Mouse (Mus musculus) kidney, adult 11 months (tissue): ENCODE results near the gene Rin3.

Experiments
- DNase-seq: peaks from one replicate; pipeline ENCODE4 v3.0.0; 2022

Gene Rin3

GRCm38 (mm10) chr12:102282126-102282525 is 722 bp upstream of the Rin3 start:
- no peak for DNase-seq

GRCm38 (mm10) chr12:102283483-102284266 is 827 bp downstream of the Rin3 start:
- DNase-seq = peak; percentile 70

GRCm38 (mm10) chr12:102284267-102284610 is 1.4 kb downstream of the Rin3 start:
- DNase-seq = no peak

GRCm38 (mm10) chr12:102284618-102285159 is 1.8 kb downstream of the Rin3 start:
- DNase-seq = no peak

GRCm38 (mm10) chr12:102285318-102285717 is 2.5 kb downstream of the Rin3 start:
- no peak for DNase-seq

GRCm38 (mm10) chr12:102285779-102286178 is 2.9 kb downstream of the Rin3 start:
- peak; percentile 26 for DNase-seq

- DNase-seq = peak; percentile 65
These were observed 4.0 kb downstream of the Rin3 start for GRCm38 (mm10) chr12:102286681-102287414.

- DNase-seq = no peak
These were observed 5.2 kb downstream of the Rin3 start for GRCm38 (mm10) chr12:102287904-102288602.

- no peak for DNase-seq
These were observed 6.0 kb downstream of the Rin3 start for GRCm38 (mm10) chr12:102288846-102289245.

GRCm38 (mm10) chr12:102289568-102289967 is 6.7 kb downstream of the Rin3 start:
- no peak for DNase-seq

GRCm38 (mm10) chr12:102290662-102291061 is 7.8 kb downstream of the Rin3 start:
- DNase-seq = no peak

- DNase-seq = no peak
These were observed 8.8 kb downstream of the Rin3 start for GRCm38 (mm10) chr12:102291686-102292085.

- DNase-seq = no peak
These were observed 9.8 kb downstream of the Rin3 start for GRCm38 (mm10) chr12:102292501-102293215.

GRCm38 (mm10) chr12:102294634-102295033 is 11.8 kb downstream of the Rin3 start:
- no peak for DNase-seq

- no peak for DNase-seq
These were observed 12.4 kb downstream of the Rin3 start for GRCm38 (mm10) chr12:102295230-102295629.

GRCm38 (mm10) chr12:102295662-102296061 is 12.8 kb downstream of the Rin3 start:
- DNase-seq = no peak

GRCm38 (mm10) chr12:102296361-102296760 is 13.5 kb downstream of the Rin3 start:
- DNase-seq = no peak

GRCm38 (mm10) chr12:102296967-102297366 is 14.1 kb downstream of the Rin3 start:
- no peak for DNase-seq

- no peak for DNase-seq
These were observed 16.4 kb downstream of the Rin3 start for GRCm38 (mm10) chr12:102299209-102299608.

- no peak for DNase-seq
These were observed 18.7 kb downstream of the Rin3 start for GRCm38 (mm10) chr12:102301585-102301984.

GRCm38 (mm10) chr12:102302322-102302721 is 19.5 kb downstream of the Rin3 start:
- peak; percentile 45 for DNase-seq

GRCm38 (mm10) chr12:102302831-102303351 is 20.0 kb downstream of the Rin3 start:
- DNase-seq = peak; percentile 73
